Mouse (Mus musculus): ENCODE data around the gene Map3k19. TPM values are rescaled to one million over a fixed set of nuclear protein-coding genes. Genes with fewer than 3 reads are reported as not detected.

Gene Map3k19
- polyA plus RNA-seq, 1 experiment from 2014 or later: 0.47 TPM

DNA sequence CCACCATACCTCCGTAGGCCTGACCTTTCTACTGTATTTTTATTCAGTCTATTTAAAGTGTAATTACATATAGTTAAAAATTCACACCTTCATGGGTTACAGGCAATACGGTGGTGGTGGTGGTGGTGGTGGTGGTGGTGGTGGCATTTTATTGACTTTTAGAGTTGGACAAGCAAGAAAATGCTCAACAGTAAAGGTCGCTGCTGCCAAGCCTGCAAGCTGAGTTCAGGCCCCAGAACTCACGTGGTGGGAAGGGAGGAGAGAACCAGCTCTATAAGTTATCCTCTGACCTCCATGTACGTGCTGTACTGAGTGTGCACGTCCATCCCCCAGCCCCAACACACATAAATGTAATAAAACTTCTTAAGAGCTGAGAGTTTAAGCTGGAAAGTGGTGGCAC, 38.5 kb downstream of the Map3k19 start:
- no peaks in the 10 kb centered on the region for H3K27me3 ChIP-seq (ENCODE audit: control insufficient read depth, insufficient read depth, low read length)
- no peaks in the 10 kb centered on the region for H3K4me1 ChIP-seq (ENCODE audit: control insufficient read depth, insufficient read depth, low read length)
- H3K4me3 ChIP-seq (replicated peaks; ENCODE audit: low read depth, low read length): no peak overlapping the region
- no peaks in the 10 kb centered on the region for H3K36me3 ChIP-seq (ENCODE audit: control insufficient read depth, insufficient read depth, low read length)
- WGBS: 88% methylated on average over 6 of the region's 6 CpGs
- no peak overlapping the region for H3K4me2 ChIP-seq (ENCODE audit: low read length)
- DNase-seq (no peak), ATAC-seq (ENCODE audit: low FRiP score, low TSS enrichment) (no peak)
- no peak overlapping the region for H3K27ac ChIP-seq (replicated peaks; ENCODE audit: low read depth, low read length)
- no peak overlapping the region for H3K9ac ChIP-seq (replicated peaks; ENCODE audit: low read length)
- no peaks in the 10 kb centered on the region for H3K9me3 ChIP-seq (ENCODE audit: control insufficient read depth, low read length)

- no peak for ATAC-seq (ENCODE audit: low FRiP score, low TSS enrichment)
- H3K27me3 ChIP-seq (ENCODE audit: control insufficient read depth, insufficient read depth, low read length): no peaks in the 10 kb centered on the region
- H3K36me3 ChIP-seq (ENCODE audit: control insufficient read depth, insufficient read depth, low read length): no peaks in the 10 kb centered on the region
- DNase-seq: no peak
- H3K4me3 ChIP-seq (replicated peaks; ENCODE audit: low read depth, low read length): no peak overlapping the region
- no peaks in the 10 kb centered on the region for H3K4me1 ChIP-seq (ENCODE audit: control insufficient read depth, insufficient read depth, low read length)
- H3K9ac ChIP-seq (replicated peaks; ENCODE audit: low read length): no peak overlapping the region
- WGBS: 39% methylated on average over 7 of the region's 7 CpGs
- no peaks in the 10 kb centered on the region for H3K9me3 ChIP-seq (ENCODE audit: control insufficient read depth, low read length)
- H3K4me2 ChIP-seq (ENCODE audit: low read length): no peak overlapping the region
- no peak overlapping the region for H3K27ac ChIP-seq (replicated peaks; ENCODE audit: low read depth, low read length)
Measured at GRCm38 (mm10) chr1:127812929-127813328, 41.9 kb downstream of the Map3k19 start.

GRCm38 (mm10) chr1:127808671-127809070, 46.2 kb downstream of the Map3k19 start:
- no peak overlapping the region for H3K4me2 ChIP-seq (ENCODE audit: low read length)
- WGBS: 95% methylated on average over 7 of the region's 7 CpGs
- peaks cover 17% of the 10 kb centered on the region for H3K36me3 ChIP-seq (ENCODE audit: control insufficient read depth, insufficient read depth, low read length)
- no peak for DNase-seq
- no peak overlapping the region for H3K9ac ChIP-seq (replicated peaks; ENCODE audit: low read length)
- H3K27me3 ChIP-seq (ENCODE audit: control insufficient read depth, insufficient read depth, low read length): no peaks in the 10 kb centered on the region
- no peaks in the 10 kb centered on the region for H3K9me3 ChIP-seq (ENCODE audit: control insufficient read depth, low read length)
- H3K27ac ChIP-seq (replicated peaks; ENCODE audit: low read depth, low read length): no peak overlapping the region
- H3K4me1 ChIP-seq (ENCODE audit: control insufficient read depth, insufficient read depth, low read length): no peaks in the 10 kb centered on the region
- H3K4me3 ChIP-seq (replicated peaks; ENCODE audit: low read depth, low read length): no peak overlapping the region
- no peak for ATAC-seq (ENCODE audit: low FRiP score, low TSS enrichment)

DNA sequence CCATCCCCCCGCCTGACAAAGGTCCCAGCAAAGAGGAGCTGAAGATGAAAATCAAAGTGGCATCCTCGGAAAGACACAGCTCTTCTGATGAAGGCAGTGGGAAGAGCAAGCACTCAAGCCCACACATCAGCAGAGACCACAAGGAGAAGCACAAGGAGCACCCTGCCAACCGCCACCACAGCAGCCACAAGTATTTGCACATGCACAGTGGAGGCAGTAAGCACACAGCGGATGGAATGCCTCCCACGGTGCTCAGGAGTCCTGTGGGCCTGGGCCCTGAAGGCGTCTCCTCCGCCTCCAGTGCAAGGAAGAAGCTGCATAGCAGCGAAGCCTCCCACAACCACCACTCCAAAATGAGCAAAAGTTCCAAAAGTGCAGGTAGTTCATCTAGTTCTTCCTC, 51.9 kb downstream of the Map3k19 start:
- 90% methylated on average over 8 of the region's 8 CpGs for WGBS
- peaks cover 61% of the 10 kb centered on the region for H3K36me3 ChIP-seq (ENCODE audit: control insufficient read depth, insufficient read depth, low read length)

GRCm38 (mm10) chr1:127796752-127797151, 58.1 kb downstream of the Map3k19 start:
- Histone ChIP-seq H3K4me2 (ENCODE audit: low read length) (no peak overlapping the region), H3K9ac (replicated peaks; ENCODE audit: low read length) (no peak overlapping the region), H3K9me3 (ENCODE audit: control insufficient read depth, low read length) (no peaks in the 10 kb centered on the region), H3K4me1 (ENCODE audit: control insufficient read depth, insufficient read depth, low read length) (no peaks in the 10 kb centered on the region), H3K36me3 (ENCODE audit: control insufficient read depth, insufficient read depth, low read length) (peaks cover 42% of the 10 kb centered on the region), H3K4me3 (replicated peaks; ENCODE audit: low read depth, low read length) (no peak overlapping the region), H3K27ac (replicated peaks; ENCODE audit: low read depth, low read length) (no peak overlapping the region), H3K27me3 (ENCODE audit: control insufficient read depth, insufficient read depth, low read length) (no peaks in the 10 kb centered on the region)
- ATAC-seq (ENCODE audit: low FRiP score, low TSS enrichment) (no peak), DNase-seq (no peak)
- 83% methylated on average over 1 of the region's 1 CpGs for WGBS

More for the DNA sequence above, 51.9 kb downstream of the Map3k19 start:
- Histone ChIP-seq H3K27ac (replicated peaks; ENCODE audit: low read depth, low read length) (no peak overlapping the region), H3K4me3 (replicated peaks; ENCODE audit: low read depth, low read length) (no peak overlapping the region), H3K9ac (replicated peaks; ENCODE audit: low read length) (no peak overlapping the region), H3K4me1 (ENCODE audit: control insufficient read depth, insufficient read depth, low read length) (no peaks in the 10 kb centered on the region), H3K27me3 (ENCODE audit: control insufficient read depth, insufficient read depth, low read length) (no peaks in the 10 kb centered on the region), H3K9me3 (ENCODE audit: control insufficient read depth, low read length) (no peaks in the 10 kb centered on the region), H3K4me2 (ENCODE audit: low read length) (no peak overlapping the region)
- ATAC-seq (ENCODE audit: low FRiP score, low TSS enrichment) (no peak), DNase-seq (no peak)

DNA sequence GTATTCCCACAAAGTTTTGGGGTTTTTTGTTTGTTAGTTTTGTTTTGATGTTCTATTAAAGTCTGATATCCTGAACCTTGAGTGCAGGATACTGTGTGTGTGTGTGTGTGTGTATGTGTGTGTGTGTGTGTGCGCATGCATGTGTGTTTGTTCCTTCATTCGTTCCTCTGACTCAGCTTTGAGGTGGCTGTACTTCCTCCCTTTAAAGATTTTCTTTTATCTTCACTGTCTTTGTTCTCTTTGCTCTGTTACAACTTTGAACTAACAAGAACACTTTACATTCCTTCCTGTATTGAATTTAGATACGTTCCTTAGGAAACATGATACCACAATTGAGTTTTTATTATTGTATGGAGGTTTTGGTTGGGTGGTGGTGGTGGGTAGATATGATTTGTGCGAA, 58.5 kb downstream of the Map3k19 start:
- Histone ChIP-seq H3K4me2 (ENCODE audit: low read length) (no peak overlapping the region), H3K9me3 (ENCODE audit: control insufficient read depth, low read length) (no peaks in the 10 kb centered on the region), H3K36me3 (ENCODE audit: control insufficient read depth, insufficient read depth, low read length) (peaks cover 39% of the 10 kb centered on the region), H3K9ac (replicated peaks; ENCODE audit: low read length) (no peak overlapping the region), H3K27me3 (ENCODE audit: control insufficient read depth, insufficient read depth, low read length) (no peaks in the 10 kb centered on the region), H3K27ac (replicated peaks; ENCODE audit: low read depth, low read length) (no peak overlapping the region), H3K4me1 (ENCODE audit: control insufficient read depth, insufficient read depth, low read length) (no peaks in the 10 kb centered on the region), H3K4me3 (replicated peaks; ENCODE audit: low read depth, low read length) (no peak overlapping the region)
- ATAC-seq (ENCODE audit: low FRiP score, low TSS enrichment): no peak
- DNase-seq: no peak
- 85% methylated on average over 4 of the region's 4 CpGs for WGBS

GRCm38 (mm10) chr1:127795087-127795769, 59.6 kb downstream of the Map3k19 start:
- H3K36me3 ChIP-seq (ENCODE audit: control insufficient read depth, insufficient read depth, low read length): peaks cover 34% of the 10 kb centered on the region
- no peaks in the 10 kb centered on the region for H3K9me3 ChIP-seq (ENCODE audit: control insufficient read depth, low read length)
- no peak overlapping the region for H3K9ac ChIP-seq (replicated peaks; ENCODE audit: low read length)
- H3K27me3 ChIP-seq (ENCODE audit: control insufficient read depth, insufficient read depth, low read length): no peaks in the 10 kb centered on the region
- ATAC-seq (ENCODE audit: low FRiP score, low TSS enrichment) (no peak), DNase-seq (no peak)
- no peak overlapping the region for H3K27ac ChIP-seq (replicated peaks; ENCODE audit: low read depth, low read length)
- 90% methylated on average over 6 of the region's 6 CpGs for WGBS
- H3K4me2 ChIP-seq (ENCODE audit: low read length): no peak overlapping the region
- no peaks in the 10 kb centered on the region for H3K4me1 ChIP-seq (ENCODE audit: control insufficient read depth, insufficient read depth, low read length)
- no peak overlapping the region for H3K4me3 ChIP-seq (replicated peaks; ENCODE audit: low read depth, low read length)

DNA sequence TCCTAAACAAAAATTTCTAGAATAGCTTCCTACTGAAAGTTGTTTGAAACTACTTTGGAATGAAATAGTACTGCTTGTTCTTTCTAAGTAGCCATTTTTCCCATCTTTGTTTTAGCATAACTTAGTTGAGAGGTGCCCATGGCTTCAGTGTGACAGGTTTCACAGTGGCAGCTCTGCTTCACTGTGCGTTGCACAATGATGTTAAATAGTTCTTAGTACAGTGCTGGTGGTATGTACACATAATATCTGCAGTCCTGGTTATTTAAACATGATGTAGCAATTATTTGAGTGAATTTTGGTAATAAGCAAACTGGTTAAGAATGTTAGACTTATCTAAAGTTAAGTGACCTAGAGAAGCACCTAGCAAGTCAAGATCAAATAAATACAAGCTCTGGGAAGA, 61.4 kb downstream of the Map3k19 start:
- Histone ChIP-seq H3K27ac (replicated peaks; ENCODE audit: low read depth, low read length) (no peak overlapping the region), H3K9ac (replicated peaks; ENCODE audit: low read length) (no peak overlapping the region), H3K4me3 (replicated peaks; ENCODE audit: low read depth, low read length) (no peak overlapping the region), H3K4me2 (ENCODE audit: low read length) (no peak overlapping the region), H3K36me3 (ENCODE audit: control insufficient read depth, insufficient read depth, low read length) (peaks cover 19% of the 10 kb centered on the region), H3K27me3 (ENCODE audit: control insufficient read depth, insufficient read depth, low read length) (no peaks in the 10 kb centered on the region), H3K4me1 (ENCODE audit: control insufficient read depth, insufficient read depth, low read length) (no peaks in the 10 kb centered on the region), H3K9me3 (ENCODE audit: control insufficient read depth, low read length) (no peaks in the 10 kb centered on the region)
- 95% methylated on average over 1 of the region's 1 CpGs for WGBS
- DNase-seq: no peak
- no peak for ATAC-seq (ENCODE audit: low FRiP score, low TSS enrichment)

- Histone ChIP-seq H3K9ac (replicated peaks; ENCODE audit: low read length) (no peak overlapping the region), H3K36me3 (ENCODE audit: control insufficient read depth, insufficient read depth, low read length) (peaks cover 10% of the 10 kb centered on the region; the same call in 1 of the 2 replicates), H3K27me3 (ENCODE audit: control insufficient read depth, insufficient read depth, low read length) (no peaks in the 10 kb centered on the region), H3K4me3 (replicated peaks; ENCODE audit: low read depth, low read length) (no peak overlapping the region), H3K27ac (replicated peaks; ENCODE audit: low read depth, low read length) (no peak overlapping the region), H3K4me1 (ENCODE audit: control insufficient read depth, insufficient read depth, low read length) (0 out of 2 replicates have a peak, but pooled peaks cover 3% of the 10 kb centered on the region), H3K9me3 (ENCODE audit: control insufficient read depth, low read length) (no peaks in the 10 kb centered on the region), H3K4me2 (ENCODE audit: low read length) (no peak overlapping the region)
- WGBS: 88% methylated on average over 6 of the region's 6 CpGs
- no peak for DNase-seq
- ATAC-seq (ENCODE audit: low FRiP score, low TSS enrichment): no peak
Measured at GRCm38 (mm10) chr1:127788943-127789342, 65.9 kb downstream of the Map3k19 start.

Measured in midbrain, embryonic 14.5 days (tissue).